Mouse (Mus musculus) ES-Bruce4 (cell line): ENCODE results near the gene Tmed1.

Source experiments
- EP300 ChIP-seq: IDR thresholded peaks from 2 replicates; pipeline ENCODE4 v1.6.1; 2011; ENCODE audit warnings: low read depth, low read length; ENCODE audit not compliant: insufficient read depth
- POLR2A ChIP-seq: IDR thresholded peaks from one replicate; pipeline ENCODE4 v1.8.1; 2011; ENCODE audit warnings: low read length; ENCODE audit not compliant: insufficient read depth

GRCm38 (mm10) chr9:21460400-21460940 lies 49.6 kb downstream of the Tmed1 start:
- TF ChIP-seq EP300 (no peak), POLR2A (no peak)
